Mouse (Mus musculus) heart, embryonic 11.5 days (tissue): ENCODE results near the gene Gm14862. TPM values are rescaled to one million over a fixed set of nuclear protein-coding genes. Genes with fewer than 3 reads are reported as not detected.

Experiments used
- ATAC-seq: fragments of 200-750 bp; cut with Nextera tagmentation; replicated peaks from 2 replicates; pipeline ENCODE4 v1.8.0; 2017; ENCODE audit warnings: moderate library complexity; ENCODE audit not compliant: insufficient number of reproducible peaks, low FRiP score, low TSS enrichment
- H3K27ac ChIP-seq: fragments of 300-500 bp; sonication (generic); 2 replicates; pipeline ENCODE4 v1.5.1; 2014; ENCODE audit warnings: mild to moderate bottlenecking, low read depth, low read length
- H3K27me3 ChIP-seq: fragments of 300-500 bp; sonication (generic); 2 replicates; pipeline ENCODE4 v1.6.1; 2014; ENCODE audit warnings: mild to moderate bottlenecking, low read length, mixed read lengths; ENCODE audit not compliant: control insufficient read depth, insufficient read depth
- H3K36me3 ChIP-seq: fragments of 300-500 bp; sonication (generic); 2 replicates; pipeline ENCODE4 v1.6.1; 2014; ENCODE audit warnings: mild to moderate bottlenecking, low read length, moderate library complexity, mixed read lengths; ENCODE audit not compliant: control insufficient read depth, insufficient read depth
- H3K4me1 ChIP-seq: fragments of 300-500 bp; sonication (generic); 2 replicates; pipeline ENCODE4 v1.6.1; 2014; ENCODE audit warnings: low read length; ENCODE audit not compliant: control insufficient read depth, insufficient read depth
- H3K4me2 ChIP-seq: fragments of 300-500 bp; sonication (generic); 2 replicates; pipeline ENCODE4 v1.6.1; 2014; ENCODE audit warnings: mild to moderate bottlenecking, moderate library complexity
- H3K4me3 ChIP-seq: fragments of 300-500 bp; sonication (generic); 2 replicates; pipeline ENCODE4 v1.5.1; 2014; ENCODE audit warnings: low read depth, low read length
- H3K9ac ChIP-seq: fragments of 300-500 bp; sonication (generic); 2 replicates; pipeline ENCODE4 v1.6.1; 2014; ENCODE audit warnings: mild to moderate bottlenecking, low read depth, low read length, moderate library complexity
- H3K9me3 ChIP-seq: fragments of 300-500 bp; sonication (generic); replicated peaks from 2 replicates; pipeline ENCODE4 v1.6.1; 2016; ENCODE audit warnings: low read length; ENCODE audit not compliant: control insufficient read depth
- WGBS: fragments of 180-500 bp; shearing (Covaris S2); extraction: QIAGEN DNeasy Blood & Tissue Kit; methylation state at CpG from one replicate; pipeline ENCODE4 v1.1.7; 2014; ENCODE audit not compliant: insufficient replicate concordance; 5-methylcytosine and 5-hydroxymethylcytosine counted together
- polyA plus RNA-seq: library from polyadenylated mRNA; unstranded; fragments of >200 nt; fragmentation: Nextera tagmentation; extraction: Ambion mirVana; gene quantifications from 2 replicates; pipeline ENCODE4 v1.2.1, GENCODE M21; 2014

The Gm14862 gene
- polyA plus RNA-seq, 1 experiment from 2014 or later, result 0.94 TPM

GRCm38 (mm10) chrX:9272460-9273361 lies 16.0 kb upstream of the Gm14862 start, which contains the start of gene Xk:
Gene Xk (plus strand): TSS chrX:9272756.
- no peaks in the 10 kb centered on the region for H3K4me1 ChIP-seq
- ATAC-seq, result peak; percentile 93
- no peaks in the 10 kb centered on the region for H3K36me3 ChIP-seq
- peak within 1 kb of the TSS; percentile 35; the same call in 1 of the 2 replicates for H3K27ac ChIP-seq
- no peaks in the 10 kb centered on the region for H3K9me3 ChIP-seq
- peak within 1 kb of the TSS; percentile 60 for H3K4me2 ChIP-seq
- H3K9ac ChIP-seq, result peak within 1 kb of the TSS; percentile 64
- H3K27me3 ChIP-seq, result no peaks in the 10 kb centered on the region
- peak within 1 kb of the TSS; percentile 50 for H3K4me3 ChIP-seq
- WGBS, result 7% methylated on average over 59 of the region's 94 CpGs

DNA sequence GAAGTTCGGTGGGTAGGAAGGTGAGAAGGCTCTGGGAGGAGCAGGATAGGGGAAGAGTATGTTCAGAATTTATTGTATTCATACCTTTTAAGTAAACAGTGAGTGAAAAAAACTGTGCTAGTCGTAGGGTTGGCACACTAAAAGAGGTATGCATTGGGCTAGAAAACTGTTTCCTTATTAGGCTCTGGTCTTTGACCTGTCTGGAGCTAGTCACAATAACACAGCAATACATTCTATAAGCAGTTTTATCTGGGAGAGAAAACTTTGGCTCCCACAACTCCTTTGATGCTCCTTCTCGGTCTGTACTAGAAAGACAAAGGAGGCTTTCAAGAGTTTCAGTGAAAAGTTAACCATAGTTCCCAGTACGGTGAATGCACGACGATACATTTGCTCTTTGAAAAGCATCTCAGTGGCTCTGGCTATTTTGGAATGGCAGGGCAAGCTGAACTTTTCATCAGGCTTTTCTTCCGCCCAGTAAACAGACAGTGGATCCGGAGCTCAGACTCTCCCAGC lies 15.3 kb upstream of the Gm14862 start:
- no peaks in the 10 kb centered on the region for H3K36me3 ChIP-seq
- H3K4me1 ChIP-seq, result no peaks in the 10 kb centered on the region
- H3K4me2 ChIP-seq, result peak overlapping the region; percentile 60
- H3K27me3 ChIP-seq, result no peaks in the 10 kb centered on the region
- H3K27ac ChIP-seq, result peak overlapping the region; percentile 35; the same call in 1 of the 2 replicates
- peak overlapping the region; percentile 64 for H3K9ac ChIP-seq
- no peaks in the 10 kb centered on the region for H3K9me3 ChIP-seq
- H3K4me3 ChIP-seq, result peak overlapping the region; percentile 50
- no peak for ATAC-seq
- WGBS, result 14% methylated on average over 8 of the region's 8 CpGs

DNA sequence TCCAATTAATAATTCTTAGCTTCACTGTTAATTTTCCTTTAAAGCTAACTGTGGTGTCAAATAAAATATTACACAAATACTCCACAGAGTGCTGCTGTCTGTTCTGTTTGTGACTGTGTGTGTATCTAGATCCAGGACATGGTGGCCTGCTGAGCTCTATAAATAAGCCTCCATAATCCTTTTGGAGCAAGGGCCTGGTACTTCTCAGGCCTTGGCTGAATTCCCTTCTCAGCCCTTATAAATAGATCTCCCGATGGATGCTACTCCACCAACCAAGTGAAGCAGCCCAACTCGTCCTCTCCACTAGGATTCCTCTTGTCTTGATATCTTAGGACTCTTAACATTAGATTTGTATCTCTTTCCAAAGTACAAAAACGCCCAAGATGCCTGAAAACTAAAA lies 14.4 kb upstream of the Gm14862 start:
- WGBS, result 58% methylated on average over 3 of the region's 3 CpGs
- H3K9ac ChIP-seq, result no peak overlapping the region

DNA sequence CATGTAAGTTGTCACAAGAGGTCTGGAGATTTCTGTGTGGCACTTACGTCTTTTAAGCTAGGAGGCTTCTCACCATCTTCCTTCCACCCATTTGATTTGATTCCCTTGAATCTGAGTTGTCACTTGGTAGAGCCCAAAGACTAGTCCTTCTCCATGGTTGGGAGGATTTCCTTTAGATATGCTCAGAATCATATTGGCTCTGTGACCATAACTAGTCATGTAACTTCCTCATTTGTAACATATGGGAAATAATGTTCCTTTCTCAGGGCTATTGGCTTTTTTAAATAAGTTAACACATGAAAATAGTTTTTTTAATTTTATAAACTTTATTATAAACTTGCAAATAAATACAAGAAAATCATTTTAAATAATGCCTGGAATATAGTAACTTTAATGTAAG lies 2.6 kb upstream of the Gm14862 start:
- Histone ChIP-seq H3K27ac (no peak overlapping the region), H3K36me3 (no peaks in the 10 kb centered on the region), H3K9me3 (no peaks in the 10 kb centered on the region), H3K4me3 (no peak overlapping the region), H3K4me1 (no peaks in the 10 kb centered on the region), H3K9ac (no peak overlapping the region), H3K27me3 (no peaks in the 10 kb centered on the region), H3K4me2 (no peak overlapping the region)
- no peak for ATAC-seq
- WGBS, result 83% methylated on average over 1 of the region's 1 CpGs

More for the DNA sequence above, 14.4 kb upstream of the Gm14862 start:
- Histone ChIP-seq H3K4me3 (no peak overlapping the region), H3K36me3 (no peaks in the 10 kb centered on the region), H3K27ac (no peak overlapping the region), H3K4me2 (no peak overlapping the region), H3K27me3 (no peaks in the 10 kb centered on the region), H3K4me1 (no peaks in the 10 kb centered on the region), H3K9me3 (no peaks in the 10 kb centered on the region)
- ATAC-seq, result no peak

GRCm38 (mm10) chrX:9257831-9258230 lies 1.1 kb upstream of the Gm14862 start:
- Histone ChIP-seq H3K4me1 (no peaks in the 10 kb centered on the region), H3K27ac (no peak overlapping the region), H3K4me2 (no peak overlapping the region), H3K36me3 (no peaks in the 10 kb centered on the region), H3K9ac (no peak overlapping the region), H3K27me3 (no peaks in the 10 kb centered on the region), H3K9me3 (no peaks in the 10 kb centered on the region), H3K4me3 (no peak overlapping the region)
- no peak for ATAC-seq
- 84% methylated on average over 7 of the region's 7 CpGs for WGBS

GRCm38 (mm10) chrX:9254901-9255300 lies 1.8 kb downstream of the Gm14862 start:
- no peak for ATAC-seq
- Histone ChIP-seq H3K4me2 (no peak overlapping the region; the same call in 1 of the 2 replicates), H3K4me1 (no peaks in the 10 kb centered on the region), H3K4me3 (no peak overlapping the region), H3K27me3 (no peaks in the 10 kb centered on the region), H3K27ac (no peak overlapping the region), H3K36me3 (no peaks in the 10 kb centered on the region), H3K9ac (no peak overlapping the region), H3K9me3 (no peaks in the 10 kb centered on the region)
- 81% methylated on average over 3 of the region's 3 CpGs for WGBS

DNA sequence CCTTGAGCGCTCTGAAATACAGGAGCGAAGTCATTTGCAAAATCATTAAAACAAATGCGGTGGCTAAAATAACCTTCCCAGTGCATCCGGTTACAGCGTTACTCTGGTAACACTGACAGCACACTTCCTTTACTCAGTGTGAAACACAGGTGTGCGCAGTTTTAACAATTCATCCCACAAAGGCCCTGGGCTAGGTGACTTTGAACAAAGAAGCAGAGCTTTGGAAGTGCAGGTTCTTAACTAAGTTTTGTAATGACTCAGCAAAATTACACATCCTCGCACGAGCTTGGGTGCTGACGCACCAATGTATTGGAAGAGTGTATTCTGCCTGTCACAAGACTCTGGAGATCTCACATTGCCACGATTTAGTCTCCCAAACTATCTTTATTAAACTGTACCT lies 2.7 kb downstream of the Gm14862 start:
- no peak for ATAC-seq
- Histone ChIP-seq H3K36me3 (no peaks in the 10 kb centered on the region), H3K4me2 (no peak overlapping the region), H3K9ac (no peak overlapping the region), H3K4me1 (no peaks in the 10 kb centered on the region), H3K9me3 (no peaks in the 10 kb centered on the region), H3K4me3 (no peak overlapping the region), H3K27me3 (no peaks in the 10 kb centered on the region), H3K27ac (no peak overlapping the region)
- 78% methylated on average over 10 of the region's 10 CpGs for WGBS

DNA sequence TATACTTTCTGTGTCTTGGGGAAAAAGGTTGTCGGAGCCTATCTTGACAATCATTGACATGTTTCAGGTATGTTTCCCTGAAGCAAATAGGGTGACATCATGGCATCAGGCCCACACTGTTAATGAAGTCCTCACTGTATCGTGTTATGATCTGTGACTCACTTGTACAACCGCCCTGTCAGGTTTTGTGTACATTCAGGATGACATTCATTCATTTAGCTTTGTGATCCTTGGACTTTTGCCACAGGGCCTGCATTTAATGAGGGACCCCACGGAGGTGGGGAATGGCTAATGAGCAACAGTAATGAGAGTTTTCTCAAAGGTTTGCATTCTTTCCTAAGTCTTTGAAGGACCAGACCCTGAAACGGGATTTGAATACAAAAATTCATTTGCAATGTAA lies 7.8 kb downstream of the Gm14862 start:
- Histone ChIP-seq H3K4me2 (no peak overlapping the region), H3K9me3 (no peaks in the 10 kb centered on the region; the same call in 1 of the 2 replicates), H3K27ac (no peak overlapping the region), H3K9ac (no peak overlapping the region), H3K4me1 (no peaks in the 10 kb centered on the region; the same call in 1 of the 2 replicates), H3K4me3 (no peak overlapping the region), H3K36me3 (no peaks in the 10 kb centered on the region), H3K27me3 (no peaks in the 10 kb centered on the region)
- no peak for ATAC-seq
- WGBS, result 70% methylated on average over 5 of the region's 5 CpGs
